Mouse (Mus musculus) heart, embryonic 12.5 days (tissue): ENCODE measurements around the gene Orc6. TPM values are rescaled to one million over a fixed set of nuclear protein-coding genes. Genes with fewer than 3 reads are reported as not detected.

ENCODE experiments used
- ATAC-seq: fragments of 200-750 bp; cut with Nextera tagmentation; 2 replicates; pipeline ENCODE4 v1.8.0; 2017; ENCODE audit warnings: moderate TSS enrichment, moderate library complexity; ENCODE audit not compliant: insufficient number of reproducible peaks, low FRiP score
- H3K27ac ChIP-seq: fragments of 300-500 bp; sonication (generic); 2 replicates; pipeline ENCODE4 v1.5.1; 2016; ENCODE audit warnings: mild to moderate bottlenecking, moderate library complexity; ENCODE audit not compliant: poor library complexity, severe bottlenecking
- H3K27me3 ChIP-seq: fragments of 300-500 bp; sonication (generic); replicated peaks from 2 replicates; pipeline ENCODE4 v1.6.1; 2016; ENCODE audit warnings: mild to moderate bottlenecking, moderate library complexity
- H3K36me3 ChIP-seq: fragments of 300-500 bp; sonication (generic); 2 replicates; pipeline ENCODE4 v1.6.1; 2016; ENCODE audit warnings: mild to moderate bottlenecking, moderate library complexity
- H3K4me1 ChIP-seq: fragments of 300-500 bp; sonication (generic); replicated peaks from 2 replicates; pipeline ENCODE4 v1.6.1; 2016; ENCODE audit warnings: mild to moderate bottlenecking
- H3K4me2 ChIP-seq: fragments of 300-500 bp; sonication (generic); 2 replicates; pipeline ENCODE4 v1.6.1; 2016; ENCODE audit warnings: mild to moderate bottlenecking, moderate library complexity
- H3K4me3 ChIP-seq: fragments of 300-500 bp; sonication (generic); 2 replicates; pipeline ENCODE4 v1.5.1; 2016; ENCODE audit warnings: mild to moderate bottlenecking
- H3K9ac ChIP-seq: fragments of 300-500 bp; sonication (generic); 2 replicates; pipeline ENCODE4 v1.6.1; 2016; ENCODE audit warnings: mild to moderate bottlenecking, moderate library complexity
- H3K9me3 ChIP-seq: fragments of 300-500 bp; sonication (generic); replicated peaks from 2 replicates; pipeline ENCODE4 v1.6.1; 2016; ENCODE audit warnings: mild to moderate bottlenecking, moderate library complexity
- WGBS: fragments of 180-500 bp; shearing (Covaris S2); methylation state at CpG from one replicate; pipeline ENCODE4 v1.1.7; 2016; 5-methylcytosine and 5-hydroxymethylcytosine counted together
- polyA plus RNA-seq: library from polyadenylated mRNA; unstranded; fragments of >200 nt; fragmentation: Nextera tagmentation; extraction: Ambion mirVana; gene quantifications from 2 replicates; pipeline ENCODE4 v1.2.1, GENCODE M21; 2016

The Orc6 gene
- polyA plus RNA-seq, 1 experiment from 2014 or later: 68.1 TPM

DNA sequence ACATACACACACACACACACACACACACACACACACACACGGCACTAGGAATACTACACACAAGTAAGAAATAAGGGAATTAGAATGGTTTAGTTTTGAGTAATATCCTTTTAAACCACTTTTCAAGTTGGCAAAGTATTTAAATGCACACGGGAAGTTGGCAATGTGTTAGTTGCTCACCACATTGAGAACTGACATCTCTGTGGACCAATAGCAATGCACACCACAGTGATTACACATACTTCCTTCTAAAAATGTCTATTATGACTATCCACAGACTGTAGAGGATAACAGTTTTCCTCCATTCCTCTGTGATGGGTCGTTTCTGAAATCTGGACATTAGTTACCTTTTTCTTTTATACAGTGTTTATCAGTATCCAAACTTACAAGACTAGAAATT is 23.7 kb downstream of the Orc6 start:
- H3K4me2 ChIP-seq: no peak overlapping the region
- ATAC-seq: no peak
- H3K27ac ChIP-seq: no peak overlapping the region
- no peak overlapping the region for H3K9ac ChIP-seq
- 71% methylated on average over 3 of the region's 3 CpGs for WGBS
- H3K27me3 ChIP-seq: no peaks in the 10 kb centered on the region
- no peaks in the 10 kb centered on the region for H3K4me1 ChIP-seq
- H3K9me3 ChIP-seq: no peaks in the 10 kb centered on the region; the same call in 1 of the 2 replicates
- no peak overlapping the region for H3K4me3 ChIP-seq
- H3K36me3 ChIP-seq: peaks cover 67% of the 10 kb centered on the region

DNA sequence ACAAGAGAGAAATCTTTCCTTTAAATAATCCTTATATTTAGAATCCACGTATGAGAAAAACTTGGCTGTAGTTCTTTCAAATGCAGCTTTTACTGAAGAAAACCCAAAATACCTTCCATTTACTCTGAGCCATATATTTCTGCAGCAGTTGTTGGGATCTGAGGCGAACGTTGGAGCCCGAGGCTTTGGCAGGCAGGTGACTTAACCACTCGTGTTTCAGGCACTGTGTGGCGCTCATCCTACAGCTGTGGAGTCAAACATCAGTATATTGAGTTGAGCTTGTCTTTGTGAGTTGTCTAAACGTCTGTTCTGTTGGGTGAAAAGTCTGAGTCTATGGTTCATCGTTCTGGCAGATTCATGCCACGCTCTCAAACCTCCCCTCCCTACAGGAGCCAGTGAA is 27.6 kb downstream of the Orc6 start:
- Histone ChIP-seq H3K9ac (no peak overlapping the region), H3K4me2 (no peak overlapping the region), H3K9me3 (no peaks in the 10 kb centered on the region), H3K36me3 (peaks cover 89% of the 10 kb centered on the region), H3K27ac (no peak overlapping the region), H3K27me3 (no peaks in the 10 kb centered on the region), H3K4me3 (no peak overlapping the region), H3K4me1 (no peaks in the 10 kb centered on the region)
- 75% methylated on average over 9 of the region's 9 CpGs for WGBS
- no peak for ATAC-seq

DNA sequence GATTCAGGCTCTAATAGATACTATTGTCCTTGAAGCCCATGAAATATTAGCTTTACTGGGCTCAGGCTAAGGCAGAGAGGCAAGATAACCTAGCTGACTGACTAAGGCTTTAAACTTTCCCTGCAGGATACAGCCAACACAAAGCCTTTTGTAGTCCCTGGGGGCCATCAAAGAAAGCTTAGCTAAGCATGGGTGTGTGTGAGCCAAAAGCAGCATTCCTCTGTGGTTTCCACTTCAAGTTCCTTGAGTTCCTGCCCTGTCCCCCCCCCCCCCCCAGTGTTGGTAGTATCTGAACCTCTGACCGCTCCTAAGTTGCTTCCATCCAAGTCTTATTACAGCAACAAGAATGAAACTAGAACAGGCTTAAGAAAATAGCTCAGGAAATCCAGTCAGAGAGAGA is 30.1 kb downstream of the Orc6 start:
- Histone ChIP-seq H3K9ac (no peak overlapping the region), H3K4me2 (no peak overlapping the region), H3K4me1 (no peaks in the 10 kb centered on the region), H3K27ac (peak overlapping the region; percentile 15; the same call in 1 of the 2 replicates), H3K27me3 (no peaks in the 10 kb centered on the region), H3K36me3 (peaks cover 75% of the 10 kb centered on the region), H3K4me3 (no peak overlapping the region), H3K9me3 (no peaks in the 10 kb centered on the region)
- WGBS: 63% methylated on average over 1 of the region's 1 CpGs
- ATAC-seq: 0 out of 2 replicates have a peak, but pooled peaks have one; percentile 9

- ATAC-seq: no peak
- no peak overlapping the region for H3K9ac ChIP-seq
- no peak overlapping the region for H3K27ac ChIP-seq
- H3K4me1 ChIP-seq: no peaks in the 10 kb centered on the region
- H3K36me3 ChIP-seq: peaks cover 68% of the 10 kb centered on the region
- H3K9me3 ChIP-seq: no peaks in the 10 kb centered on the region
- H3K4me3 ChIP-seq: no peak overlapping the region
- H3K27me3 ChIP-seq: no peaks in the 10 kb centered on the region
- no peak overlapping the region for H3K4me2 ChIP-seq
Observed at GRCm38 (mm10) chr8:85335105-85335504, 35.7 kb downstream of the Orc6 start.

GRCm38 (mm10) chr8:85336211-85336933 is 36.9 kb downstream of the Orc6 start:
- peaks cover 67% of the 10 kb centered on the region for H3K36me3 ChIP-seq
- 72% methylated on average over 6 of the region's 6 CpGs for WGBS
- H3K4me1 ChIP-seq: no peaks in the 10 kb centered on the region

DNA sequence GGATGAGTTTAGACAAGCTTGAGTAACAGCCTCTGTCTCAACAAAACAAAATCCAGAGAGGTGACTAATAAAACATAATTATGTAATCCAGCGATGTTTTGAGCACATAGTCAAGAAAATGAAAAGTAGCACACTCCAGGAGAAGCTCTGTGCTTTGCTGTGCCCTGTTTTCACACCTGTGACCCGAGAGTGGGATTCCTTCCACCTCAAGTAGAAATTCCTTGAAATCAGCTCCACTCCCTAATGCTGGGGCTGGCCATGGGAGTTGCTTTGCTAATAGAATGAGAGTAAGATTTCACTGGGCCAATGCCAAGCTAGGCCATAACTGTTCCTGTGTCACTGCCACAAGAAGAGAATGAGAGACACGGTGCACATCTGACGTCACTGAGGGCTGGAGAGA is 38.2 kb downstream of the Orc6 start:
- no peaks in the 10 kb centered on the region for H3K27me3 ChIP-seq
- no peaks in the 10 kb centered on the region for H3K9me3 ChIP-seq
- H3K27ac ChIP-seq: no peak overlapping the region
- no peak for ATAC-seq
- 75% methylated on average over 4 of the region's 4 CpGs for WGBS
- H3K4me3 ChIP-seq: no peak overlapping the region
- peaks cover 71% of the 10 kb centered on the region for H3K36me3 ChIP-seq
- no peak overlapping the region for H3K9ac ChIP-seq
- H3K4me2 ChIP-seq: no peak overlapping the region
- H3K4me1 ChIP-seq: no peaks in the 10 kb centered on the region

More at GRCm38 (mm10) chr8:85336211-85336933, 36.9 kb downstream of the Orc6 start:
- Histone ChIP-seq H3K4me2 (no peak overlapping the region), H3K27ac (no peak overlapping the region), H3K9me3 (no peaks in the 10 kb centered on the region), H3K9ac (no peak overlapping the region), H3K27me3 (no peaks in the 10 kb centered on the region), H3K4me3 (no peak overlapping the region)
- ATAC-seq: no peak

- no peak overlapping the region for H3K4me2 ChIP-seq
- no peak overlapping the region for H3K4me3 ChIP-seq
- H3K27ac ChIP-seq: no peak overlapping the region
- H3K4me1 ChIP-seq: no peaks in the 10 kb centered on the region
- H3K36me3 ChIP-seq: peaks cover 75% of the 10 kb centered on the region
- no peak overlapping the region for H3K9ac ChIP-seq
- H3K27me3 ChIP-seq: no peaks in the 10 kb centered on the region
- H3K9me3 ChIP-seq: no peaks in the 10 kb centered on the region
- ATAC-seq: no peak
- WGBS: 68% methylated on average over 5 of the region's 5 CpGs
Observed at GRCm38 (mm10) chr8:85339871-85340573, 40.6 kb downstream of the Orc6 start.

GRCm38 (mm10) chr8:85353287-85353686 is 53.9 kb downstream of the Orc6 start:
- Histone ChIP-seq H3K9ac (no peak overlapping the region), H3K4me2 (no peak overlapping the region), H3K4me3 (no peak overlapping the region), H3K27ac (no peak overlapping the region), H3K27me3 (no peaks in the 10 kb centered on the region), H3K36me3 (peaks cover 78% of the 10 kb centered on the region), H3K9me3 (0 out of 2 replicates have a peak, but pooled peaks cover 5% of the 10 kb centered on the region), H3K4me1 (no peaks in the 10 kb centered on the region)
- no peak for ATAC-seq
- WGBS: 70% methylated on average over 4 of the region's 4 CpGs

Other genes starting within 250 kb of the Orc6 start
- 17.3 and 18.8 TPM in 2 replicates for gene Fbxw9, start 239.6 kb upstream of the Orc6 start, polyA plus RNA-seq
- not detected in 2 replicates for gene Gm5741, start 231.7 kb upstream of the Orc6 start, polyA plus RNA-seq
- gene Dhps, start 227.9 kb upstream of the Orc6 start, polyA plus RNA-seq: 50.4 and 60.9 TPM in 2 replicates
- gene Wdr83os, start 218.9 kb upstream of the Orc6 start, polyA plus RNA-seq: 107 and 109 TPM in 2 replicates
- 31.7 and 33.2 TPM in 2 replicates for gene Wdr83, start 218.3 kb upstream of the Orc6 start, polyA plus RNA-seq
- gene Man2b1, start 216.4 kb upstream of the Orc6 start, polyA plus RNA-seq: 33.2 and 34.8 TPM in 2 replicates
- 1.2 and 1.3 TPM in 2 replicates for gene Zfp791, start 176.5 kb upstream of the Orc6 start, polyA plus RNA-seq
- not detected in 2 replicates for gene Cks1brt, start 147.7 kb upstream of the Orc6 start, polyA plus RNA-seq
- not detected in 2 replicates for gene Olfr371, start 73.6 kb upstream of the Orc6 start, polyA plus RNA-seq
- 118 and 124 TPM in 2 replicates for gene Vps35, start 170 bp downstream of the Orc6 start, polyA plus RNA-seq
- 211 and 224 TPM in 2 replicates for gene Mylk3, start 86.7 kb downstream of the Orc6 start, polyA plus RNA-seq
- gene 4921524J17Rik, start 133.2 kb downstream of the Orc6 start, polyA plus RNA-seq: 69.5 and 73.4 TPM in 2 replicates
- 10.3 and 11.7 TPM in 2 replicates for gene Gpt2, start 192.9 kb downstream of the Orc6 start, polyA plus RNA-seq